Mouse (Mus musculus) urinary bladder, adult 2 months (tissue): Measurements from ENCODE around the gene Snrpd3. TPM values are rescaled to one million over a fixed set of nuclear protein-coding genes. Genes with fewer than 3 reads are reported as not detected.
"Not testable (repeated sequence)": the region's sequence is repeated elsewhere in the genome, so short reads cannot be mapped to it uniquely, and the experiment has no call there.

Experiments
- DNase-seq: peaks from one replicate; pipeline ENCODE4 v3.0.0; 2022; ENCODE audit warnings: low spot score
- polyA plus RNA-seq: library from polyadenylated mRNA; depleted of rRNA; stranded (reverse); fragments of >200 nt; gene quantifications from 2 replicates; pipeline ENCODE4 v1.2.3, GENCODE M21; 2012; rRNA removed

Snrpd3 gene
- polyA plus RNA-seq, result 52.9 and 60.3 TPM in 2 replicates

DNA sequence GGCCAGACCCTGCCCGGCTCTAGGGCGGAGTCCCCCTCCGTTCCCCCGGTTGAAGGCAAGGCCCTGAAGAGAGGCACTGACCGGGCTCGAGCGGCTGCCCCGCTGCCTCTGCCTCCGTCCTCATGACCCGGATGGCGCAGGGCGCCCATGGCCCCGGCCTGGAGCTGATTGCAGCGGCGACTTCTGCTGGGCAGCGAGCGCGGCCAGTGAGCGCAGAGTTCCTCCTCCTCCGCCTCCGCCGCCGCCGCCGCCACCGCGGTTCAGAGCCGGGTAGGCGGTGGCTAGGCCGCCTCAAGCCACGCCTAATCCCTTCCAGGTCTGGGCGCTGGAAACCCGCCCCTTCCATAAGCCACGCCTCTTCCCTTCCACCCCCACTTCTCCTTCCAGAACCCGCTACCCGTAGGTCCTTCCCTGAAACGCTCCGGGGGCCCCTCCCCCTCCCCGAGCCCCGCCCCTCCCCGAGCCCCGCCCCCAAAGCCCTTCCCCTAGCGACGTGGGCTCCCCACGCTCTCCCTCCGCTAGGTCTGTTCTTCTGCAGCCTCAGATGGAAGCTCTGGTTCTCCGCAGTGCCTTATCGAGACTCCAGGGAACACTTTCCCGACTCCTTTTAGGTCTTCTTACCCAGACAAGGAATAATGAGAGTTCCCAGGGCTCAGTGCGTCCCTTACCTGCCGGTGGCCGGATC lies at the start of gene Snrpd3:
Gene Snrpd3, plus strand, starts transcription at position 479 of the 685 bp plus-strand sequence.
- peak; percentile 85 for DNase-seq

- DNase-seq, result no peak
These were observed 43.9 kb upstream of the Snrpd3 start for GRCm38 (mm10) chr10:75473411-75473810.

- no peak for DNase-seq
These were observed 42.8 kb upstream of the Snrpd3 start for GRCm38 (mm10) chr10:75474571-75474970.

DNA sequence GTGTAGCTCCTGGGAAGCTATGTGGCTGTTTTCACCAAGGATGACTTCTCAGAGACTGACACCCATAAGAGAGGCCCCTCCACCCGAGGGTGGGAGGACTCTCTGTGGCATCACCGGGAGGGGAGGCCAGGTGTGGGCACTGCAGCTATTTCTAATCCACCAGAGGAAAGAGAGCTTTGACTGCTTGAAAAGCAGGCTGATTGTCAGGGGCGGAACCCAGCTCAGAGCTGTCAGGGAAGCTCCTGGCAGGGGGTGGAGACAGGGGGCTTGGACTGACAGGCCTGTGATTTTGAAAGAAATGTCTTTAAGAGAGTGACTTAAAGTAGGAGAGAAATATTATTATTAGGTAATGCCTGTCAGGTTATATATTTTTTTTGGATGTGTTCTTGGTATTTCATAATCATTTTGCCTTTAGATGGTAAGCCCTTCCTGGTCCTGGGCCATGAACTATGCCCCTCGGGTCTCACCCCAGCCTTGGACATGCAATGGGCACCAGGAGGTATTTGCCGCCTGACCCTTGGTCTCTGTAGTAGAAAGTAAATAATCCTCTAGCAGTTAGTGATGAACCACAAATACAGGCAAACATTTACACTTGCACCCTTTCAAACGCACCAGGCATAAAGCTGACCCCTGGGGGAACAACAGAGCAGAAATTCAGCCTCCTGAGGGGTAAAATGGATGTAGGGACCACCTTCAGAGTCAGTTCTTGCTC lies 42.1 kb upstream of the Snrpd3 start:
- DNase-seq, result not testable (repeated sequence)

GRCm38 (mm10) chr10:75477034-75477433 lies 40.3 kb upstream of the Snrpd3 start:
- no peak for DNase-seq

- no peak for DNase-seq
These were observed 37.4 kb upstream of the Snrpd3 start for GRCm38 (mm10) chr10:75479955-75480354.

DNA sequence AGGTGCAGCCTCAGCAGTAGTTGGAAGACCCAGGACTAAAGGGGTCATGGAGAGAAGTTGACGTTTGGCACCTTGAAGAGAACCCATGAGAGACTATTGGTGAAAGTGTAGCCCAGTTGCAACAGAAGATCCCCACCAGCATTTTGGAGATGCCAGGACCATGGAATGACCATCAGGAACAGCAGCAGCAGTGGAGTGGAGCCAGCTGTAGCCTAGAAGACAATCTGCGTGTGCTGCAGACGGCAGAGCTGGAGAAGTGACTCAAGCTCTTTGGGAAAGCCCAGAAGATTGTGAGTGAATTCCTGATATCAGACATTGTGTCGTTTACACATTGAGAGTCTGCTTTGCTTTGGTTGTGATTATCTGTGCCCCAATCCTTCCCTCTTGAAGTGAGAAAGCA lies 35.6 kb upstream of the Snrpd3 start:
- no peak for DNase-seq

DNA sequence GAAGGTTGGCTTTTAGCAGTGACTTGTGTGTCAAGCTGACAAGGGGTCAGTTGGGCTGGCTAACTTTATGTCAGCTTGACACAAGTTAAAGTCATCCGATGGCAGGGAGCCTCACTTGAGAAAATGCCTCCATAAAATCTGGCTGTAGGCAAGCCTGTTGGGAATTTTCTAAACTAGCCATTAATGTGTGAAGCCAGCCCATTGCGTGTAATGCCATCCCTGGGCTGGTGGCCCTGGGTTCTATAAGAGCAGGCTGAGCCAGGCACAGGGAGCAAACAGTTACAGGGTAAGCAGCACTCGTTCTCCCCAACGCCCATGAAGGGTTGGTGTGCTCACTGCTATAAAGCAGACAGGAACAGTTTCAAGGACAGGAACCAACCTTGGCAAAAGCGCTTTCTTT lies 35.1 kb upstream of the Snrpd3 start:
- no peak for DNase-seq

DNA sequence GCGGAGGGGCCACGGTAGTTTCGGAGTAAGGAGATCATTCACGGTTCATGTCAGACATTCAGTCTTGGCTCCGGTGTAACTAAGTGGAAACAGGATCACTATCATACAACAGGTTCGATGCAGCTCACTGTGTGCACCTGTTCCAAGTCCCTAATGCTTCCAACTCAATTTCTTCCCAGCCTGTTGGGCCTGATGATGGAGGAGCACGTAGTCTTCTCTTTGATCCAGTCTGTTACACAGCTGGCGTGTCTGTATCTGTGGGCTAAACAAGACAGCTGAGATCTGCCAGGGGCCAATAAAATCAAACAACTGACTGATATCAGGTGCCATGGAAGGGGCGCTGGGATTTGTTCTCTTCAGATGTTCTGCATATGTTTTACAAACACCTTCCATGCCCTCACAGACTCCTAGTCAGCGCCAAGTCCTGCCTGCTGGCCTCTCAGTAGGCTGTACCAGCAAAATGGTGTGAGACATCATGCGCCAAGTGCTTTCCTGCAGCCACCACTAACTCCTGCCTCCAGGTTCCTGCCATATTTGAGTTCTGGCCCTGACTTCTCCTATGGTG lies 34.4 kb upstream of the Snrpd3 start:
- no peak for DNase-seq

- no peak for DNase-seq
These were observed 33.3 kb upstream of the Snrpd3 start for GRCm38 (mm10) chr10:75484066-75484465.

GRCm38 (mm10) chr10:75484767-75485166 lies 32.6 kb upstream of the Snrpd3 start:
- DNase-seq, result no peak

DNA sequence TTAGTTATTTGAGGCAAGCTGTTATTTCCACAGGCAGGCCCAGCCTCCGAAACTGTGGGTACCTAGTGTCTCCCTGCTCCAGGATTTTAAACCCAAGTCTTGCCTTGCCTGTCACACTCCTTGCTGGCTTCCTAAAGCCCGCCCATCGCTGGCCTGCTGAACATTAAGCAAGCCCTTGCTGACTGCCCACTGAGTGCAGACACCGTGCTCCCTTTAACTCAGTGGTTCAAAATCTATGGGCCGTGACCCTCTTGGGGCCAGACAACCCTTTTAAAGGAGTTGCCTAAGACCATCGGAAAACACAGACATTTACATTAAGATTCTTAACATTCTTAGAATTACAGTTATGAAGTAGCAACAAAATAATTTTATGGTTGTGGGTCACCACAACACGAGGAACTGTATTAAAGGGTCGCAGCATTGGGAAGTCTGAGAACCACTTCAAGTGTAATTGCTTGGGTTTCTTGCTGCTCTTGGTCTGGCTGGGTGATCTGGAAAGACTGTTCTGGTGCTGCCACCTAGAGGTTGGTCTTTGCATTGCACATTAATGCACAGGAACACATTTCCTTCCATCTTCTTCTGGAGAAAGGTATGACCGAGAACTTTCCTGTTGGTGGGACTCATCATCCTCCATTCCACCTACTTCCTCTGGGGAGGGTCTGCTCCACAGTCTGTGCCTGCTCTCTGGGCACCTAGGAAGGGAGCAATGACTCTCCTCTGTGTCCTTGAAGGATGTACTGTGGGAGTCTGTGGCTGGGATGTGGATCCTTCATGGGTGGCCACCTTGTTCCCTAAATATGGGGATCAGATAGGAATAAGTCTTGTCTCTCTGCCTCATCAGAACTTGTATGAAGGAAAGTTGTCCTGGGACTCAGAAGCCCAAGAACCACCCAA lies 31.0 kb upstream of the Snrpd3 start:
- no peak for DNase-seq

GRCm38 (mm10) chr10:75487131-75487530 lies 30.2 kb upstream of the Snrpd3 start:
- DNase-seq, result no peak

- DNase-seq, result no peak
These were observed 27.8 kb upstream of the Snrpd3 start for GRCm38 (mm10) chr10:75489522-75489921.

DNA sequence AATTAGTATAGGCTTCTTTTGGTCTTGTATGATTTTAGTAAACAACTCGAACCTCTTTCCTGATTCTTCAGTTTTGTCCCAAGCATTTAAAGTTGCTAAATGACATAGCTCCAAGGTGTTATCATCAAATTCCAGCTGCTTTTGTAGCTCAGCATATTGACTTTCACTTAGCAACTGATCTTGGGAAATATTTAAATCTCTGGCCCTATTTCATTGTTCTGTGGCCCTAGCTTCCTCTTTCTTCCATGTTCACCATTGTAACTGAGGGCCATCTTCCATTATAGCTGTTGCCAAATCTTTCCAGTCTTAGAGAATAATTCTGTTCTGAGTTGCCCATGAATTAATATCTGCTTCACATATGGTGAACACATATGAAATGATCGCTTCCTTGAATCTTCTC lies 26.6 kb upstream of the Snrpd3 start:
- no peak for DNase-seq

DNA sequence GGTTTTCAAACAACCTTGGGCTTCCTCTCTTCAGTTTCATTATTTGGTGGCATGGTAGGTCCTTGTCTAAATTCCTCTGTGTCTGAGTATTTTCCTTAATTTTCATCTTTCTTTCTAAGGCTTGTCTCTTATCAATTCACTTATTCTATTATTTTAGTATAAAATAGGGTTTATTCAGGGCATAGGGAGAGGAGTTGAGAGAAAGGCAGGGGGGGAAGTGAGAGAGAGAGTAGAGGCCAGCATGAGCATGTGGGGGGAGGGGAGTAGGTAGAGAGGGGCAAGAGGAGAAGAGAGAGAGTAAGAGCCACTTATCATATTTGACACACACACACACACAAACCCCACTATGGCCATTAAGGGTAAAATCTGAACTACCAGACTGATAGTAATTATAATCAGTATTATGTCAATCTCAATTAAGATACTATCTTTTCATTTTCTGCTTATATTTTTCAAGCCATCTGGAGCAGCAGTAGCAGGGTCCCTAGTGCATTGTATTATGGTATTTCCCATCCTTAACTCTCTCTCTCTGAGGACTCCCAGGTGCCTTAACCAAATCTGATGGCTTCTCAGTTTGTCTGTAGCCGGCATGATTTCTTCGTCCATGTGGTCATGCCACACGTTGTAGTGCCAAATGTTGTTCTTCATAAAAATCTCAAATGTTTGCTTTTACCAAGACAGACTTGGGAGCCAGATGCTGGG lies 26.0 kb upstream of the Snrpd3 start:
- no peak for DNase-seq

- no peak for DNase-seq
These were observed 25.5 kb upstream of the Snrpd3 start for GRCm38 (mm10) chr10:75491936-75492262.

- no peak for DNase-seq
These were observed 22.0 kb upstream of the Snrpd3 start for GRCm38 (mm10) chr10:75495304-75495703.

GRCm38 (mm10) chr10:75495921-75496320 lies 21.4 kb upstream of the Snrpd3 start:
- DNase-seq, result no peak

GRCm38 (mm10) chr10:75499214-75499613 lies 18.1 kb upstream of the Snrpd3 start:
- not testable (repeated sequence) for DNase-seq

DNA sequence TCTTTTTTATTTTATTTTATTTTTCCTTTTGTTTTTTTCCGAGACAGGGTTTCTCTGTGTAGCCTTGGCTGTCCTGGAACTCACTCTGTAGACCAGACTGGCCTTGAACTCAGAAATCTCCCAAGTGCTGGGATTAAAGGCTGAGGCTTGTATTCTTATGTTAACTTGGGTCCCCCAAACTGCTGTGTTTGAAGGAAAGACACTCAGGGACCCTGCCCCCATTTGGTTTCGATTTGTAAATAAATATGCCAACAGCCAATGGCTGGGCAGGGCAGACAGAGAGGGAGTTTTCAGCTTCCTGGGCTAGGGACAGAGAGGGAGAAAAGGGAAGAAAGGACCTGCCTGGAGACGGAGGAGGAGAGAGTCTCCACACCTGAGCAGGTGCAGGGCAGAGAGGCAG lies 17.6 kb upstream of the Snrpd3 start:
- no peak for DNase-seq

- no peak for DNase-seq
These were observed 17.0 kb upstream of the Snrpd3 start for GRCm38 (mm10) chr10:75500345-75500744.
